Mouse (Mus musculus): ENCODE data around the gene Sh3tc1.

Gene Sh3tc1

GRCm38 (mm10) chr5:35679256-35680155, 60.3 kb downstream of the Sh3tc1 start, which contains the start of gene Htra3:
Gene Htra3, minus strand, starts transcription at chr5:35679782.
- DNase-seq, result peak in 1 of 2 experiments; percentile 60

- no peak for DNase-seq
Measured at GRCm38 (mm10) chr5:35676964-35677363, 62.8 kb downstream of the Sh3tc1 start.

- DNase-seq, result peak; percentile 93 to 95
Measured at GRCm38 (mm10) chr5:35674081-35674555, 65.7 kb downstream of the Sh3tc1 start.

GRCm38 (mm10) chr5:35673086-35673485, 66.7 kb downstream of the Sh3tc1 start:
- DNase-seq, result peak; percentile 86 to 90

GRCm38 (mm10) chr5:35672581-35672980, 67.2 kb downstream of the Sh3tc1 start:
- no peak for DNase-seq

- DNase-seq, result peak; percentile 67 to 82
Measured at GRCm38 (mm10) chr5:35671474-35671891, 68.3 kb downstream of the Sh3tc1 start.

GRCm38 (mm10) chr5:35670412-35670801, 69.4 kb downstream of the Sh3tc1 start:
- peak in 1 of 2 experiments; percentile 38 for DNase-seq

GRCm38 (mm10) chr5:35669747-35670411, 69.9 kb downstream of the Sh3tc1 start:
- DNase-seq, result no peak

GRCm38 (mm10) chr5:35666152-35666551, 73.6 kb downstream of the Sh3tc1 start:
- no peak for DNase-seq

- DNase-seq, result no peak
Measured at GRCm38 (mm10) chr5:35662021-35662545, 77.7 kb downstream of the Sh3tc1 start.

GRCm38 (mm10) chr5:35661210-35661609, 78.6 kb downstream of the Sh3tc1 start:
- DNase-seq, result peak in 1 of 2 experiments; percentile 17

GRCm38 (mm10) chr5:35659503-35659902, 80.3 kb downstream of the Sh3tc1 start:
- DNase-seq, result no peak

- no peak for DNase-seq
Measured at GRCm38 (mm10) chr5:35655753-35656485, 83.9 kb downstream of the Sh3tc1 start.

GRCm38 (mm10) chr5:35653743-35654395, 85.9 kb downstream of the Sh3tc1 start:
- DNase-seq, result peak in 1 of 2 experiments; percentile 54

- DNase-seq, result peak in 1 of 2 experiments; percentile 20
Measured at GRCm38 (mm10) chr5:35652872-35653271, 86.9 kb downstream of the Sh3tc1 start.

GRCm38 (mm10) chr5:35652319-35652718, 87.5 kb downstream of the Sh3tc1 start:
- peak in 1 of 2 experiments; percentile 28 for DNase-seq

GRCm38 (mm10) chr5:35648230-35648629, 91.6 kb downstream of the Sh3tc1 start:
- no peak for DNase-seq

GRCm38 (mm10) chr5:35647562-35647961, 92.2 kb downstream of the Sh3tc1 start:
- DNase-seq, result peak in 1 of 2 experiments; percentile 50

Measured in kidney, postnatal 25 days (tissue).